Mouse (Mus musculus): ENCODE measurements around the gene Artn.

- TF ChIP-seq EP300 (IDR thresholded peaks at IDR 0.05; ENCODE audit: low read depth) (no peak), CTCF (IDR thresholded peaks at IDR 0.05; ENCODE audit: low read depth) (no peak)
Measured at GRCm38 (mm10) chr4:117964346-117965025, 34.9 kb upstream of the Artn start.

Data from heart, postnatal 0 days (tissue).